Mouse (Mus musculus) layer of hippocampus, adult 6 months (tissue): ENCODE measurements around the gene Colec11. TPM values are rescaled to one million over a fixed set of nuclear protein-coding genes. Genes with fewer than 3 reads are reported as not detected.

Experiments used
- long read RNA-seq, 2 experiments: library from polyadenylated mRNA; unstranded; transcript quantifications; one replicate each; pipeline ENCODE4 v2.0.0; 2019 to 2020
- polyA plus RNA-seq: library from polyadenylated mRNA; unstranded; fragments of <200 nt; fragmentation: Nextera tagmentation; gene quantifications from 2 replicates; pipeline ENCODE4 v1.2.3, GENCODE M21; 2021

Colec11 gene
- polyA plus RNA-seq = 0.59 and 1.0 TPM in 2 replicates
- long read RNA-seq, experiment 1, partial matches to known transcripts = 0 of 1 reads
- long read RNA-seq, experiment 1, other reads (novel, unspliced or antisense) = 1 of 1 reads
- long read RNA-seq, experiment 2, partial matches to known transcripts = 0 of 4 reads
- long read RNA-seq, experiment 2, other reads (novel, unspliced or antisense) = 3 of 4 reads

GRCm38 (mm10) chr12:28623195-28623594 is at the start of gene Colec11:
Gene Colec11 (minus strand): TSS chr12:28623377.

GRCm38 (mm10) chr12:28649141-28650110 is 26.2 kb upstream of the Colec11 start, which contains the start of gene Rnaseh1:
Gene Rnaseh1 (plus strand): TSS chr12:28649602.

GRCm38 (mm10) chr12:28635535-28636476 is 12.6 kb upstream of the Colec11 start, which contains the start of gene Rps7:
Gene Rps7 (minus strand): TSS chr12:28635953.

GRCm38 (mm10) chr12:28582423-28582822 is 40.8 kb downstream of the Colec11 start, which contains the start of gene Allc:
Gene Allc (minus strand): TSS chr12:28582523.

GRCm38 (mm10) chr12:28552299-28552698 is 70.9 kb downstream of the Colec11 start, which contains the start of gene Dcdc2c:
Gene Dcdc2c (minus strand): TSS chr12:28552399.

Other genes with a start within 250 kb of the Colec11 start
- gene Dcdc2c, start 71.0 kb downstream of the Colec11 start, polyA plus RNA-seq = not detected in 2 replicates
- gene Allc, start 40.9 kb downstream of the Colec11 start, polyA plus RNA-seq = 0.13 and 0.20 TPM in 2 replicates
- 1,199 and 1,324 TPM in 2 replicates for gene Rps7, start 12.6 kb upstream of the Colec11 start, polyA plus RNA-seq
- 9.1 and 12.3 TPM in 2 replicates for gene Rnaseh1, start 26.2 kb upstream of the Colec11 start, polyA plus RNA-seq
- gene Adi1, start 51.9 kb upstream of the Colec11 start, polyA plus RNA-seq = 65.2 and 74.0 TPM in 2 replicates
- 36.6 and 37.7 TPM in 2 replicates for gene Trappc12, start 127.1 kb upstream of the Colec11 start, polyA plus RNA-seq
- 66.0 and 69.0 TPM in 2 replicates for gene Eipr1, start 128.4 kb upstream of the Colec11 start, polyA plus RNA-seq